Mouse (Mus musculus): ENCODE data around the gene Lrrc8b.

The Lrrc8b gene

GRCm38 (mm10) chr5:105483632-105484031, 68.1 kb downstream of the Lrrc8b start:
- DNase-seq (ENCODE audit: low spot score) = no peak

DNA sequence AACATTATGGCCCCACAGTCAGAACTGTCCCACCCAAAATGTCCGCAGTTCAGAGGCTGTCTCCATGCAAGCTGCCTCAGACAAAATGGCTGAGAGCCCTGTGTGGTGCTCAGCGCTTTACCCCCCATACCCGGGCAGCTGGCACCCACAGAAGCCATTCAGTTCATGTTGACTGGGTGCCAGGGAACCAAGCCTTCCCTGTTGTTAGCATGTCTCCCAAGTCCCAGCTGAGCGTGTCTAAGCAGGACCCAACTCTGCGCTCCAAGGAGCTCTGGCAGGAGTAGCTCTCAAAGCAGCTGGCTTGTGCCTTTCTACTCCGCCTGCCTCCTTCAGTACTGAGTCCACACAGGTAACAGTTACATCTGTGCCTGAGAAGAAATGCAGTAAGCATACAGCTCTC, 68.7 kb downstream of the Lrrc8b start:
- no peak for DNase-seq (ENCODE audit: low spot score)

GRCm38 (mm10) chr5:105484891-105485290, 69.3 kb downstream of the Lrrc8b start:
- no peak for DNase-seq (ENCODE audit: low spot score)

GRCm38 (mm10) chr5:105490211-105490610, 74.6 kb downstream of the Lrrc8b start:
- no peak for DNase-seq (ENCODE audit: low spot score)

- no peak for DNase-seq (ENCODE audit: low spot score)
Measured at GRCm38 (mm10) chr5:105491389-105491788, 75.8 kb downstream of the Lrrc8b start.

DNA sequence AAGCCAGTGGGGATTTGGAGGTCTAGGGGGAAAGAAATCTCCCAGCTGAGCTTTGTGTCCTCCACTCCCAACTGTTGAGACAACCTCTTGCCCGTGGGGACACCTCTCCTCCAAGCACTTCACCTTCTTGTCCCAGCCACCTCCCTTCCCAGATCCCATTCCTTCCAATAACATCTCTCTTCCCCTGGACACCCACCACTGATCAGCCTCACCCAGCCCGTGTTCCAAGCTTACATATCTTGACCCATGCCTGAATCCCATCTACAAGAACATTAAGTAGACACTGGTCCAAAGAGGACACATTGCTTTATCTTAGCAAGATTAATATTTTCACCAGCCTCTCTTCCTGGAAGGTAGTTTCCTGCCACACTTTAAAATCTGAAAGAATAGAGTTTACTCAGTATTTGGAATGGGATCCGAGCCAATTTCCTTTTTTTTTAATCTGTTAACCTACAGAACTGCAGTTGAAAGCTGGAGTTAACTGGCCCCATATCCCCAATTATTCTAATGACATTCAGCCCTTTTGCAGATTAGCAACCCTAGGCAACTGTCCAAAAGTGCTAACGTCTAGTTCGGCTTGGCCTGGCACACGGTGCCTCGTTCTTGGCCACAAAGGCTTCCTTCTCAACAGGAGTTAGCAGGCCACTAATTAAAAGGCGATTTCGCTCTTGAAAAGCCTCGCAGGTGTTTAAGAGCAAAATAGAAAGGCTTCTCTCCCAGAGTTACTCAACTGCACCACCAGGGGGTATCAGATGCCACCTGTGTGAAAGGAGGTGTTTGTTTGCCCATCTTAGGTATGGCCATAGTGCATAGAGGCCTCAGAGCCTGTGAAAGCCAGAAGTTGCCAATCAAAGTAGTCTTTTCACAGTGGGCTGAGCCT, 77.0 kb downstream of the Lrrc8b start:
- DNase-seq (ENCODE audit: low spot score) = no peak

GRCm38 (mm10) chr5:105493377-105493776, 77.8 kb downstream of the Lrrc8b start:
- DNase-seq (ENCODE audit: low spot score) = no peak

DNA sequence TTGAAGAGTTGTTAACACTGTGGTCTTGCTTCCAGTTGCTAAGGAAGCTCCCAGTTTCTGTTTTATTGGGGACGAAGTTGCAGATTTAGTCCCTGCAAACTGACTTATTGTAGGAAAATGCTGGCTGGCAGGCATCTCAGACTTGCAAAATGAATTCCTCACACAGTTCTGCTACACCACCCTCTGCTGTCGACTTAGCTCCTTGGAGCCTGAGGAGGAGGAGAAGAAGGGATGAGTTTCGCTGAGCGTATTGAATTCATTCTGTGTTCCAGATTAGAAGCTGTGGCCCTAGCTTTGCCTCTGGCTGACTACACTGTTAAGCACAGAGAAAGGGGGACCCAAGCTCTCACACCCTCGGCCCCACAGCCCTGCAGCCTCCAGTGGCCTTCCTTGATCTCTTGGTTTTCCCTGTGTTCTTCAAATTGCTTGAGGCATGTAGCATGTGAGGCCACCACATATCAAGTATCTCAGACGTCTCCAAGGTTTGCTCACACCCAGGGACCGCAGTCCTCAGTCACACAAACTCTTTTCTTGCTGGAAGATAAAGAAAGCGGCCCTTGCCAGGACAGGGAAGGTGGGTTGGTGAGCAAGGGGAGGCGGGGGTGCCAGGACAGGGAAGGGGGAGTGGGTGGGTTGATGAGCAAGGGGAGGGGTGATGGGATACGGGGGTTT, 78.8 kb downstream of the Lrrc8b start:
- DNase-seq (ENCODE audit: low spot score) = no peak

- peak; percentile 81 for DNase-seq (ENCODE audit: low spot score)
Measured at GRCm38 (mm10) chr5:105494918-105495901, 79.6 kb downstream of the Lrrc8b start.

GRCm38 (mm10) chr5:105496133-105496532, 80.6 kb downstream of the Lrrc8b start:
- DNase-seq (ENCODE audit: low spot score) = no peak

GRCm38 (mm10) chr5:105496586-105496985, 81.0 kb downstream of the Lrrc8b start:
- no peak for DNase-seq (ENCODE audit: low spot score)

DNA sequence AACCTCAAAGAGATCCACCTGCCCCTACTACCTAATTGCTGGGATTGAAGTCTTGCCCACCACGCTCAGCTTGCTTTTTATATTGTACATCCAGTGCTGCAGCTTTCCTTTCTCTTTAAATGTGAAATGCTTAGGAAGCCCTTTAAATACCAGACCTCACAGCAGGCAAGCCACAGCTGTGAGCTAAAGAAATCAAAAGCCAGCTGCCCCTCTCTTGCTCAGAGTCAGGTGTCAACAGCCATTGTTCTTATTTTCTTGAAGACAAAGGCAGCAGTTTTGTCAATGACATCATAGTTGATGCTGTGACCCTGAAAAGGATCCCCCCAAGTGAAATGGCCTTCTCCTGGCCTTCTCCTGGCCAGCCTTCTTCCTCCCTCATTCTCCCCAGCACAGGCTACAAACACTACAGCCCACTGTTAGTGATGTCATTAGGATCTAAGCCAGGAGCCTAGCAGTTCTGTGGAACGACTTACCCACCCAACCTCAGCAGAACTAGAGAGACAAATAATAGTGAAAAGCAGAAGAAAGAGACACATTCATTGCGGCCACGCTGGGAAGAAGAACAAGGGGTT, 82.9 kb downstream of the Lrrc8b start:
- no peak for DNase-seq (ENCODE audit: low spot score)

DNA sequence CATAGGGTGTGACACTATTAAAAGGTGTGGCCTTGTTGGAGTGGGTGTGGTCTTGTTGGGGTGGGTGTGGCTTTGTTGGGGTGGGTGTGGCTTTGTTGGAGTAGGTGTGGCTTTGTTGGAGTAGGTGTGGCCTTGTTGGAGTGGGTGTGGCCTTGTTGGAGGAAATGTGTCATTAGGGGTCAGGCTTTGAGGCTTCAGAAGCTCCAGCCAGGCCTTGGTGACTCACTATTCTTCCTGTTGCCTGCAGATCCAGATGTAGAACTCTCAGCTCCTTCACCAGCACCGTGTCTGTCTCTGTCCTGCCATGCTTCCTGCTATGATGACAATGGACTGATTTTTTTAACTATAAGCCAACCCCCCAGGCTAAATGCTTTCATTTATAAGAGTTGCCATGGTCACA, 83.8 kb downstream of the Lrrc8b start:
- no peak for DNase-seq (ENCODE audit: low spot score)

- DNase-seq (ENCODE audit: low spot score) = no peak
Measured at GRCm38 (mm10) chr5:105500132-105501121, 84.9 kb downstream of the Lrrc8b start.

GRCm38 (mm10) chr5:105501136-105501535, 85.6 kb downstream of the Lrrc8b start:
- DNase-seq (ENCODE audit: low spot score) = no peak

- no peak for DNase-seq (ENCODE audit: low spot score)
Measured at GRCm38 (mm10) chr5:105508813-105509212, 93.2 kb downstream of the Lrrc8b start.

GRCm38 (mm10) chr5:105512297-105512696, 96.7 kb downstream of the Lrrc8b start:
- DNase-seq (ENCODE audit: low spot score) = no peak

GRCm38 (mm10) chr5:105515532-105515931, 100.0 kb downstream of the Lrrc8b start:
- DNase-seq (ENCODE audit: low spot score) = no peak

- no peak for DNase-seq (ENCODE audit: low spot score)
Measured at GRCm38 (mm10) chr5:105516290-105516689, 100.7 kb downstream of the Lrrc8b start.

- no peak for DNase-seq (ENCODE audit: low spot score)
Measured at GRCm38 (mm10) chr5:105517992-105518625, 102.5 kb downstream of the Lrrc8b start.
